Mouse (Mus musculus) kidney, adult 2 months (tissue): Measurements from ENCODE around the gene Rab11fip5.

ENCODE experiments used
- CTCF ChIP-seq: fragments of 200-500 bp; conservative IDR thresholded peaks from 2 replicates; pipeline ENCODE4 v1.5.1; 2011; ENCODE audit warnings: low read depth, mild to moderate bottlenecking, control low read depth, low read length, moderate library complexity, mixed read lengths; ENCODE audit not compliant: insufficient read depth, insufficient read length
- POLR2A ChIP-seq: fragments of 200-500 bp; IDR thresholded peaks from one replicate; pipeline ENCODE4 v1.6.1; 2011; ENCODE audit warnings: low read depth, low read length, control low read depth

DNA sequence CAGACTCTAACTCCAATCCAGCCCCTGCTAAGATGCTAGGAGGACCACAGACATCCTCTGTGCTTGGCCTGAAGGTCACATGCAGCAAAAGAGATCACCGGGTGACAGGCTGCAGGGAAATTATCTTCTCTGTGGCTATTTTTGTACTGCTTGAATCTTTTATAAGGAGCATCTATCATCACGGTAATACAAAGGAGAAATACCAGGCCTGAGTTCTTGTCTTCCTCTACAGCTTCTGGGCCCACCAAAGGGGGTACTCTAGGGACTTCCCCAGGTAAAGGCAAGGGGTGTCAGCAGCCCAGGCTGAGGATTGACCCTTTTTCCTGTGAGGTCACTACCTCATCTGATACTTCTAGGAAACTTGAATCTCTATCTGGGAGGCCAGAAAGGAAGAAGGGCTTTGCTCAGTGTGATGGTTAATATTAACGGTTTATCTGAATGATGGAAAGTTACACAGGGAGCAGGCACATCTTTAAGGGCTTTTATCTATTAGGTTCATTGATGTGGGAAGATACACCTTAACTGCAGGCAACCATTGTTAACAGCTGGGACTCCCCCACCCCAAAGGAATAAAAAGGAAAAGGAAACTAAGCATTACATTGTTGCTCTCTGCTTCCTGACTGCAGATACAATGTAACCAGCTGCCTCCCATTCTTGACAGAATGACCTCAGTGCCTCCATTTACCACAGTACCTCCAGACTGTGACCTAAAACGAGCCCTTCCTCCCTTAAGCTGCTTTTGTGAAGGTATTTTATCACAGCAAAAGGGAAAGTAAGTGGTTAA lies 17.6 kb downstream of the Rab11fip5 start:
- TF ChIP-seq POLR2A (no peak), CTCF (no peak)
